Mouse (Mus musculus) bone marrow macrophage, adult 2 months (primary cell): ENCODE data around the gene Suz12. TPM values are rescaled to one million over a fixed set of nuclear protein-coding genes. Genes with fewer than 3 reads are reported as not detected.
"Not testable (repeated sequence)": the region's sequence is repeated elsewhere in the genome, so short reads cannot be mapped to it uniquely, and the experiment has no call there.

Source experiments
- H3K27ac ChIP-seq: 2 replicates; pipeline ENCODE4 v1.5.1; 2012; ENCODE audit warnings: low read depth, low read length; ENCODE audit not compliant: insufficient read depth
- H3K4me1 ChIP-seq: 2 replicates; pipeline ENCODE4 v1.6.1; 2012; ENCODE audit warnings: low read length; ENCODE audit not compliant: control insufficient read depth, insufficient read depth
- H3K4me3 ChIP-seq: 2 replicates; pipeline ENCODE4 v1.5.1; 2012; ENCODE audit warnings: mild to moderate bottlenecking, low read length, moderate library complexity; ENCODE audit not compliant: insufficient read depth
- CTCF ChIP-seq: IDR thresholded peaks from 2 replicates; pipeline ENCODE4 v1.5.1; 2012; ENCODE audit warnings: low read depth, mild to moderate bottlenecking, low read length, moderate library complexity
- POLR2A ChIP-seq: IDR thresholded peaks from 2 replicates; pipeline ENCODE4 v1.6.1; 2012; ENCODE audit warnings: mild to moderate bottlenecking, low read depth, low read length, borderline replicate concordance
- polyA plus RNA-seq: library from polyadenylated mRNA; stranded (reverse); fragments of >200 nt; gene quantifications from 2 replicates; pipeline ENCODE4 v1.2.4, GENCODE M21; 2012; ENCODE audit not compliant: missing spikeins, insufficient read depth, insufficient read length

Suz12 gene
- polyA plus RNA-seq, 1 experiment: 40.8 TPM

DNA sequence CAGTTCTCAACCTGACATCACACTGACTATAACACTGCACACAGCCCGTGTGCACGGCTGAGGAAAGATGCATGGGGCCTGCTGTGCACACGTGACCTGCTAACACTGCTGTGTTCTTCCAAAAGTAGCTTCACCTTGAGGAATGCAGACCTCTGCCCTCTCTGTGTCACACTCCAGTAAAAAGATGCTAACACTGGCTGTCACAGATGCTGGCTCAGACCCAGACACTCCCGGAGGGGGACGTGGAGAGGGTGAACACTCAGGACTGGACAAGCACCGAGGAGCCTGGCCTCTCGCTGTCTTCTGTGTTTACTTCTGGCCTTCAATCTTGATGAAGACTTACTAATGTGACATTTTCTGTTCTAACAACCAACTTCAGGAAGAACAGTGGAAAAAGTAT lies 54.0 kb downstream of the Suz12 start:
- Histone ChIP-seq H3K27ac (no peak overlapping the region), H3K4me3 (no peak overlapping the region), H3K4me1 (peaks cover 15% of the 10 kb centered on the region)
- no peak for TF ChIP-seq POLR2A
- no peak for TF ChIP-seq CTCF

DNA sequence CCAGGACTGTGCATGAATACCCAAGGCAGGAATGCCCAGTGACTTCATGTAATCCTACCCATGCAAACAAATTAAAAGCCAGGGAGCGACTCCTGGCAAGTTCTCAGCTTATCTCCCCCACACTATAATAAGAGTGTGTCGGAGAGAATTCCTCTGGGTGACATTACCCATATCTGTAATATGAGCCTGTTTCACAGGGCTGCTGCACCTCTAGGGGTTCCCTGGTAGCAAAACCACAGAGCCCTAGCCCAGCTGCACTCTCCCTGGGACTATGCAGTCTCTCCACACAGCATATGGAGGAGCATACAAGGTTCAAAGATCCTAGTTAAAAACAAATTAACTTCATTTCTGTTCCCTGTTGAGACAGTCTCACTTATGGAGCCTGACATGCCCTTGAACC lies 57.2 kb downstream of the Suz12 start:
- no peak for TF ChIP-seq CTCF
- TF ChIP-seq POLR2A: no peak
- no peaks in the 10 kb centered on the region for H3K4me1 ChIP-seq
- no peak overlapping the region for H3K4me3 ChIP-seq
- no peak overlapping the region for H3K27ac ChIP-seq

- H3K4me3 ChIP-seq: no peak overlapping the region
- H3K27ac ChIP-seq: no peak overlapping the region
- H3K4me1 ChIP-seq: no peaks in the 10 kb centered on the region
- TF ChIP-seq POLR2A (no peak), CTCF (no peak)
These were observed 59.5 kb downstream of the Suz12 start for GRCm38 (mm10) chr11:80052456-80052855.

- TF ChIP-seq POLR2A: no peak
- no peak for TF ChIP-seq CTCF
- no peak overlapping the region for H3K4me3 ChIP-seq
These were observed 60.3 kb downstream of the Suz12 start for GRCm38 (mm10) chr11:80053171-80053570.

DNA sequence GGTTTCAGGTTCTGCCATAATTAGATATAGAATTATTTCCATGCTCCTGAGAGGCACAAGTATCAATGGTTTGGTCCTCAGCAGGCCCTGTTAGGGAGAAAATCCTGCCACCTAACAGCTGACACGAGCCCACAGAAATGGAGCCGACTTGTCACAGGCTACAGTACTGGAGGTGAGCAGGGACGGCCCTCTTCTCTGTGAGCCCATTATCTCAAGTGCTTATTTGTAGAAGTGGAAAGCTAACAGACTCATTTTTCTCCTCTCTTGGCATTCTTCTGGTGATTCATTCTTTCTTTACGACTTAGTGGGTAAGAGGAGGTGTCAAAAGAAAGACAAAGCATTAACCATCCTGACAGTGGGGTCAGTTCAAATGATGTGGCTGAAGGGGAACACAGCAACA lies 61.8 kb downstream of the Suz12 start:
- no peak for TF ChIP-seq CTCF
- TF ChIP-seq POLR2A: no peak
- Histone ChIP-seq H3K4me1 (no peaks in the 10 kb centered on the region; the same call in 1 of the 2 replicates), H3K4me3 (no peak overlapping the region), H3K27ac (no peak overlapping the region)

More at GRCm38 (mm10) chr11:80053171-80053570, 60.3 kb downstream of the Suz12 start:
- H3K4me1 ChIP-seq: no peaks in the 10 kb centered on the region; the same call in 1 of the 2 replicates
- H3K27ac ChIP-seq: no peak overlapping the region

DNA sequence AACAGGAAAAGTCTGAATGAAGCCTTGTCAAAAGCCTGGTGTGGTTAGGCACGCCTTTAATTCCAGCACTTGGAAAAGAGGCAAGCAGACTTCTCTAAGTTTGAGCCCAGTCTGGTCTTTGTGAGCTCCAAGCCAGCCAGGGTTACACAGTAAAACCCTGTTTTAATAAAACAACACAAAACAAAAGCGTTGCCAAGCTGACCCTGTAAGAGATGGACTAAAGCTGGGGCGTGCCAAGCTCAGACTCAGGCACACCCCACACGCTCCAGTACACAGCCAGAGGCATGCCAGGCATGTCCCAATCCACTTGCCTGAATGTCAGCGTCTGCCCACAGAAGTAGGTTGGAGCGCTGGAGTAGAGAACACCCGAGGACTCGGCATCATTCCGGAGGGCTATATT lies 63.2 kb downstream of the Suz12 start:
- TF ChIP-seq CTCF: no peak
- TF ChIP-seq POLR2A: no peak
- Histone ChIP-seq H3K4me1 (no peaks in the 10 kb centered on the region; the same call in 1 of the 2 replicates), H3K27ac (no peak overlapping the region), H3K4me3 (no peak overlapping the region)

DNA sequence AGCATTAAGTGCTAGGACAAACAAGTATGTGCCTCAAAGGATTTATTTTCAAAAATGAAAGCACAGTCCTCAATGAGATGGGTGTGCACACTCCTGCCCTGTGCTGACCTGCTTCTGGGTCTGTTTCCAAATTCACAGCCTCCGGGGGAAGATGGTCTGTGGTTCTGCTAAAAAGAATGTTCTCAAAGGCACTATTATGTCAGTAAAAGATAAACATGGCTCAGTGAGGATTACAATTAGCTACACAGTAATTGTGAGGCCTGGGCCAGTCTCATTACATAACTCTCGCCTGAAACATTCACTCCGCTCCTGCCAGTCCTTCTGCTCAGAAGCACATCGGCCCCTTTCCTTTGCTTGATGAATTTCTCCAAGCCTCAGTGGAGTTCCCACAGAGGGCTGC lies 69.3 kb downstream of the Suz12 start:
- Histone ChIP-seq H3K4me3 (no peak overlapping the region), H3K4me1 (peaks cover 3% of the 10 kb centered on the region), H3K27ac (no peak overlapping the region)
- TF ChIP-seq CTCF: no peak
- no peak for TF ChIP-seq POLR2A

GRCm38 (mm10) chr11:80066373-80066772 lies 73.5 kb downstream of the Suz12 start:
- not testable (repeated sequence) for H3K27ac ChIP-seq, H3K4me3 ChIP-seq
- H3K4me1 ChIP-seq: peaks cover 30% of the 10 kb centered on the region

- H3K4me1 ChIP-seq: peaks cover 35% of the 10 kb centered on the region
- no peak for TF ChIP-seq POLR2A
- no peak overlapping the region for H3K4me3 ChIP-seq
- H3K27ac ChIP-seq: peak overlapping the region; percentile 72
These were observed 74.7 kb downstream of the Suz12 start for GRCm38 (mm10) chr11:80067558-80067957.

DNA sequence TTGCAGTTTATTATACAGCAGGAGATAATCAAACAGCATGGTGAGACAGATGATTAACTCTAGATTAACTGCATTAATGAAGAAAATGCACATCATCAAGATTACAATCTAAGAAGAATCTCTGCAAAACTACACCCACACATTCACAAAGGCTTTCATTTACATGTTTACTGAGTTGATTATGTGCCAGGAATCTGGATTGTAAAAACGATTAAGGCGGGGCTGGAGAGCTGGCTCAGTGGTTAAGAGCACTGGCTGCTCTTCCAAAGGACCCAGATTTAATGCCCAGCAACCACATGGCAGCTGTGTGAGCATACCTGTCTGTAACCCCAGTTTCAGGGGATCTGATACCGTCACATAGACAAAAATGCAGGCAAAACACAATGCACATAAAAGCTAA lies 76.9 kb downstream of the Suz12 start:
- H3K27ac ChIP-seq: no peak overlapping the region
- TF ChIP-seq POLR2A (no peak), CTCF (no peak)
- H3K4me1 ChIP-seq: peaks cover 49% of the 10 kb centered on the region
- H3K4me3 ChIP-seq: no peak overlapping the region

DNA sequence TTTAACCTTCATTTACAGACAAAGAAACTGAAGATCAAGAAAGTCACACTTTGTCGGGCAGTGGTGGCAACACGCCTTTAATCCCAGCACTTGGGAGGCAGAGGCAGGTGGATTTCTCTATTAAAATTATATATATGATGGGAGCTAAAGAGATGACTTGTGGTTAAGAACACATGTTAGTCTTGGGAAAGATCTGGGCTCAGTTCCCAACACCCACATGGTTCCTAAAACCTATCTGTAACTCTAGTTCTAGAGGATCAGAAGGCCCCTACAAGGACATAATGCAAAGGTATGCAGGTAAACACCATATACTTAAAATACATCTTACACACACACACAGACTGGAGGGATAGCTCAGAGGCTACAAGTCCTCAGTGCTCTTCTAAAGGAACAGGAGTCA lies 78.1 kb downstream of the Suz12 start:
- H3K4me3 ChIP-seq: no peak overlapping the region
- TF ChIP-seq CTCF (no peak), POLR2A (no peak)
- peaks cover 53% of the 10 kb centered on the region for H3K4me1 ChIP-seq
- H3K27ac ChIP-seq: peak overlapping the region; percentile 51
